Mouse (Mus musculus) cerebellum, adult 9-10 months (tissue): ENCODE measurements at regions not wholly inside any gene's neighbourhood (a gene's known extent, or its start where the extent isn't known, plus 50 kb on each side); places are given as distances from the start of the nearest gene placed in this dataset.
"Not testable (repeated sequence)": the region's sequence is repeated elsewhere in the genome, so short reads cannot be mapped to it uniquely, and the experiment has no call there.

Experiments
- DNase-seq: peaks from one replicate; pipeline ENCODE4 v3.0.0; 2022

DNA sequence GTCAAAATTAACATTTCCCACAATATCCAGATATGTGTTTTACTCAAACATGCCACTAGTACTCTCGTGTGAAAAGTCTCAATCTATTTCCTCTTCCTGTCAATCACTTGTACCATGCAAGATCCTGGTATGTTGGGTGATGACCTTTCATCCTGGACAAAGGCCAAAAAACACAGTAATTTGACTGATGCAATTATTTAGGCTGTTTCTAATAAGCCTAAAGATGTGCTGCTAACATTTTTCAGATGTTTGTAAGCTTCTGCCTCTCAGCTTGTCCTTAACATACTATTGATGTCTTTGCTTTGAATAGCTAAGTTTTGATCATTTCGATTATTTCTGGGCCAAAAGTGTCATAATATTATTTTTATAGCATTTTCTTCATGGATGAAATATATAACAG lies 418.4 kb upstream of the Arrdc4 start:
- no peak for DNase-seq

DNA sequence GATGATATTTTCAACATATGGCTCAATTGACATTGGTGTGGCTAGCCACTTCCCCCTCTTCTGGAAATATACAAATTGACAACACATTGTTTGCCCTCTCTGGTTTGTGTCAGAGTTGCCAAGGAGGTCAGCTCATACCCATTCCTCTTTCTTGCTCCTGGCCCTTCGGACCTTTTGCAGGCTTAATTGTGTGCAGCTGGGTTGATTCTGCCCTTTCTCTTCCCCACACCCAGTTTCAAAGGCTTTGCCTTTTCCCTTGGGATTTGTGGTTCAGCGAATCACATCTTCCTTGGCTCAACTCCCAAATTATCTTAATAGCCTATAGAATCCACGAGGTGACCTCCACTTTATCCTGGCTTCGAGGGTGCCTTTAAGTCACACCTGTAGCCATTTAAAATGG lies 412.9 kb upstream of the Arrdc4 start:
- no peak for DNase-seq

DNA sequence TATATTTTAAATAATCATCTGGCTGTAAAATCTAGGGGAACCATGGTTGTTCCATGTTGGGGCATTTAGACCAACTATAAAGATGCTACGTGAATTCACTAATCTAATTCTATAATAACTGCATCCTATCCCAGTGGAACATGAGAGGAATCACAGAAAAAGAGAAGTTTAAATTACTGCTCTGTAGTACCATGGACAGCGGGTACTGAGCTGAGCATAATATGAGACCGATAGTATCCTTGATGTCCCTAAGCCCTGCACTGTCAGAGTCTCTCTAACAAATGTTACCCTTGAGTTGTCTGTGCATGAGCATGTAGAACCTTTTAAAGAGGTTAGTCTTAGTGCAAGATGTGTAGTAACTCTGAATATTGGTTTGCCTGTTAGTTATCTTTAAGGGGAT lies 393.3 kb upstream of the Arrdc4 start:
- DNase-seq = no peak

DNA sequence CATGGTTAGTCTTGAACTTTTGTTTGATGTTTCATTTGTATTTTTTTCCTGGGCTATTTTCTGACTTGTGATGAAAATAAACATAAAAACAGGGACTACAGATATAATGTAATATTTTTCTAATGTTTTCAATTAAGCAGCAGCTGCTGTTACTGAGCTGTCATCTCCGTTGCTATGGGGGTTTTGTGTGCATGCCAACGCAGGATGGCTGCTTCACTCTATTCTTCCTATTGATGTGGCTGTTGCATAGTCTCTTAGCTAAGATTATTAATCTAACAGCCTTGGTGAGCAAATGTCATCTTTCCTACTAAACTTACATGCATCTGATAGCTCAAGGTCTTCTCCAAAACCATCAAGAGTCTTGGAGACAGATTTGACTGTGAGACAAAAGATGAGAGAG lies 384.4 kb upstream of the Arrdc4 start:
- no peak for DNase-seq

DNA sequence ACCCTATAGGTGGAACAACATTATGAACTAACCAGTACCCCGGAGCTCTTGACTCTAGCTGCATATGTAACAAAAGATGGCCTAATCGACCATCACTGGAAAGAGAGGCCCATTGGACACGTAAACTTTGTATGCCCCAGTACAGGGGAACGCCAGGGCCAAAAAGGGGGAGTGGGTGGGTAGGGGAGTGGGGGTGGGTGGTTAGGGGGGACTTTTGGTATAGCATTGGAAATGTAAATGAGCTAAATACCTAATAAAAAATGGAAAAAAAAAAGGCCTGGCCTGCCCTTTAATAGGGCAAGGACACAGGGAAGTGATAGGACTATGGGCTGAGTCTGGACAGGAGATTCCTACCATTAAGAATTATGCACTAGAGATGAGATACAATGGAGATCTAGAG lies 352.7 kb upstream of the Arrdc4 start:
- not testable (repeated sequence) for DNase-seq

GRCm38 (mm10) chr7:69097587-69098095 lies 348.6 kb upstream of the Arrdc4 start:
- no peak for DNase-seq

DNA sequence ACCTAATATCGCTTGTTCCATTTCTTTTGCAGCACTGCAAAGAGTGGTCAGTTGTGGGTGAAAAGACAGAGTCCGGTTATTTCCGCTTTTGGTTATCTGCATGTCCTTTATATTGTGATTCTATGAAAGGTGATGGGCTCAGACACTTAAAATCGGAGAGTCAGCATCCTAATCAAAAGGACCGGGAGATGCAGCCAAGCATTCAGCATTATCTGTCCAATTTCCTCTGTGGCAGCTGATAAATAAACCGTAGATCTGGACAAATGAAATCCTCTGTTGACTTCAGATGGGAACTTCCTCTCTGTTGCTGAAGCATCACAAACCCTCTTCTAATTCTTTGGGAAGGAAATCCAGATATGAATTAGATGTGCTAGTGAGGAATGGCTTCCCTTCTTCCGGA lies 325.7 kb upstream of the Arrdc4 start:
- no peak for DNase-seq

DNA sequence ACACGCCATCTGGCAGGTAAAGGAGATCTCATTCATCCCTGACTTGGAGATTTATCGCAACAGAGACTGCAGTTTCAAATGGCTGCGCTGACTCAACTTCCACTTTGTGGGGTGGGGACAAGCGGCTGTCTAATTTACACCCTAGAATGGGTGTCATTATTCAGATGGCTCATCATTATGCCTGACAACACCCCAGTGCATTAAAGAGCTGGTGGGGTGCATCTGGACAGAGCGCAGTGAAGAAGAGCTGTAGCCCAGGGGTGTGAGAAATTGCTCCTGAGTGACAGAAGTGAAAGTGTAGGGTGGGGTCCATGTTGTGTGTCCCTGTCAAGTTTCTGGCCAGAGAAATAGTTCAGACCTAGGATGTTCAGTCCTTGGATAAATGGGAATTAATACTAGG lies 314.0 kb upstream of the Arrdc4 start:
- DNase-seq = no peak

GRCm38 (mm10) chr7:69062506-69062905 lies 313.5 kb upstream of the Arrdc4 start:
- DNase-seq = no peak

DNA sequence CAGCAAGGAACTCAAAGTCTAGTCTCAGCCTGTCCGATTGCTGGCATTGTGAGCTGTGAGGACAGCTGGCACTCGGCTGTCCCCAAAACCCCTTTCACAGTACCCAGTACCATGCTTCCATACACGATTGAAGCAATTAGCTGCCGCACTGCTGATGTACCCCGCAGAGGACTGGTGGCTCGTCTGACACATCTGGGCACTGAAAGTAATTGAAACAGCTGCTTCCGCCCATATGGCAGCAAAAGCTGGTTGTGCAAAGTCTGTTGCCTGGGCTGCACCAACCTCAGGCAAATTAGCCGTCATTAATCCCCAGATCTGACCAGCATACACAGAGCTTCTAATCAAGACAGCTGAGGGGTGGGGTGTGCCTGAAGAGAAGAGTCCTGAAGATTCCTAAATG lies 313.1 kb upstream of the Arrdc4 start:
- DNase-seq = no peak

DNA sequence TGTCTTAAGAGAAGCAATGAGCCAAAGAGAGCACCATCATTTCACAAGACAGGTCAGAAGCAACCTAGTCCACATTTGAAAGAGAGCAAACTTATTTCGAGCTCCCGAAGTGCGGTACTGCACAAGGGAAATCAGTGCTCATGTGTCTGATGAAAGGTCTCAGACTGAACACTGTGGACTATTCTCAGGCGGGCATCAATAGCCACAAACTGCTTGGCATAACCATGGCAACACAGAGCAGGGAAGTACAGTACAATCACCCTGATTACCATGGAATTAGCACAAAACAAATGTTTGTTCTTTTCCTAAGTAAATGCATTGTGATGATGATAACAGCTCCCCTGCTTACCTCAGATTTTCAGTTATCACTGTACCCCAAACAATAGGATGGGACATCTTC lies 312.2 kb upstream of the Arrdc4 start:
- no peak for DNase-seq

- no peak for DNase-seq
Observed at GRCm38 (mm10) chr7:69016575-69016974, 267.5 kb upstream of the Arrdc4 start.

DNA sequence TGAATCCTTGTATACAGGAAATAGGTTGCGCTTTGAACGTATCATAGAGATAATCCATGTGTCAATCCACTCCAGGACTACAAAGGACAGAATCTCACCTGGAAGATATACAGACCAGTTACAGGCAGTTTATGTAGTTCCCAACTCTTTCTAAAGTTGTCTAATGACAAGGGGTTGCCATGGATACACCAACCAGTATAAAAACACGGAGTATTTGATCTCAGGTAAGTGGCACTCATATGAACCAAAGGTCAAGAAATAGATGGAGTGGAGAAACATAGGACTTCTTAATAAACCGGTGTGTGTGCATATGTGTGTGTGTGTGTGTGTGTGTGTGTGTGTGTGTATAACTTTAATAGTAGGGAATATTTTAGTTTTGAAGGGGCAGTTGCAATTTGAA lies 266.0 kb upstream of the Arrdc4 start:
- no peak for DNase-seq

- DNase-seq = no peak
Observed at GRCm38 (mm10) chr7:69007237-69007636, 258.2 kb upstream of the Arrdc4 start.

DNA sequence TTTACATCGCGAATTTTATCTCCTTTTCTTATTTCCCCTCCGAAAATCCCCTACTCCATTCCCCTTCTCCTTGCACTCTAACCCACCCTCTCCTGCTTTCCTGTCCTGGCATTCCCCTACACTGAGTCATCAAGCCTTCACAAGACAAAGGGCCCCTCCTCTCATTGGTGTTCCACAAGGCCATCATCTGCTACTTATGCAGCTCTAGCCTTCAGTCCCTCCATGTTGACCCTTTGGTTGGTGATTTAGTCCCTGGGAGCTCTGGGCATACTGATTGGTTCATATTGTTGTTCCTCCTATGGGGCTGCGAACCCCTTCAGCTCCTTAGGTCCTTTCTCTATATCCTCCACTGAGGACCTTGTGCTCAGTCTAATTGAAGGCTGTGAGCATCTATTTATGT lies 239.0 kb upstream of the Arrdc4 start:
- DNase-seq = no peak

DNA sequence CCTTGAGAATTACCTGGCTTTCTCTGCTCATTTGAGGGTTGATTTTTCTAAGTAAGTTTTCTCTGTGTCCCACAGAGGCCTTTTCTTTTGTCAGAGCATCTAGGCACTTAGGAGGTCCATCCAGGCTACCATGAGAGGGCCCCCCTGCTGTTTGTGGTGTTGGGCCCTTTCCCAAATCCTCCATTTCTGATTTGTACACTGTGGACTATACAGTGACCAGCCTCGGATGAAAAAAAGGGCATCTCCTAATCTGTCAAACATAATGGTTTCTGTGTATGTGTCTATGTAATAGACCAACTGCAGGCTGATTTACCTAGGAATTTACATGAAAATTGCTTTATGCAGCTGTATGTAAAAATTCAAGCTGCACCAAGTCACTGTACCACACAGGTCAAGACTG lies 234.9 kb upstream of the Arrdc4 start:
- DNase-seq = no peak

DNA sequence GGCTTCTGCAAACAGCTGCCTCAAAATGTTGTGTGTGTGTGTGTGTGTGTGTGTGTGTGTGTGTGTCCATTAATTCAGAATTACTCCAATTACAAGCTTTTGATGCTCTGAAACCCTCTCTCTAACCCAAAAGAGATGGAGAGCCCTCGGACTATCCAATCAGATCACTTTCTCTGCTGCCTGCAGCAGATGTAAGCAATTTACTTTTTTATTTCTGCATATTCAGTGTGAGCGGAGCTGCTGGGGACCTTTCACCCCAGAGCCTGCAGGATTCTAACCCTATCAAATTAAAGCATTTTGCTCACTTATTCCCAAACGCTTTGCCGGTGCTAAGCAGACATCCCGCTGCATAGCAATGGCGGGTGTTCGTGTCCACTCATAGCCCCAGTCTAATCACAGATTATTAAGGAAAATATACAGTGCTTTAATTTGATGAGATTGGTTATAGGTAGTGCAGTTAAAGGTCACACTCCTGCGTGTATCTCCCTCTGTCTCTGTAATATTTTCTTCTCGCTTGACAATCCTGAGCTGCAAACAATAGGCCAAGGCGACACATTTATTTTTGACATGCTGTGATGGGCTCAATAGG lies 234.0 kb upstream of the Arrdc4 start:
- no peak for DNase-seq

- DNase-seq = no peak
Observed at GRCm38 (mm10) chr7:68978576-68978975, 229.5 kb upstream of the Arrdc4 start.

DNA sequence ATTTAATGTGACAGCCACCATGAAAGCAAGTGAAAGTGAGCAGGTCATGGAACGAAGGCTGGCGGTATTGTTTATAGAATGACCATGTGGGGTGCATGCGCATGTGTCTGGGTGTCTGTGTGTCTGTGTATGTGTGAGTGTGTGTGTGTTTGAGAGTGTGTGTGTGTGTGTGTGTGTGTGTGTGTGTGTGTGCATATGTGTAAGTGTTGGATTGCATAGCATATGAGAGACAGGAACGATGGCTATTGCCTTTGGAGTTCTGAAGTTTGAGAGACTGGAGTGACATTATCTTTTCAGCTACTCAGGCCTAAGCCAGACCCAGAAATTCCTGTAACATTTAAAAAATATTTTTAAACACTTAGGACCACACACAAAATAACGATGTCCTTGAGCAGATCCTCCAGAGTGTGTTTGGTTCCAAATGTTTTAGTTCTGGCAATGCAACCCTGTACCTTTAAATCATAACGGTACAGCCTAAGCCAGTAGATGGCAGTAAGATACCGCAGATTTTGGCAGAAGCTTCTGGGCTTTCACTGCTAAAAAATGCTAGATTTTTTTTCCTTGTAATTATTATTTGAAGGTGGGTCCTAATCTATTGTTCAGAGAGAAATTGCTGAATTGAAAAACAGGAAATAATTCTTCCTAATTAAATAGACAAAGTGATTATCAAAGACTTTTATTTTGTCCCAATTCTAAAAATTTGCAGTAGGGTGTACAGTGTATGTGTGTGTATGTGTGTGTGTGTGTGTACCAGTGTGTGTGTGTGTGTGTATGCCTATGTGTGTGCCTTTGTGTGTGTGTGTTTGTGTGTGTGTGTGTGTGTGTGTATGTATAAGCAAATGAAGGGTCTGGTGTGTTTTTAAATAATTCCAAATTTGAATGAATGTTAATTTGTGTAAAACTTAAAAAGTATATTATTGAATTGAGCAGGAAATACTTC lies 228.0 kb upstream of the Arrdc4 start:
- peak; percentile 11 for DNase-seq

DNA sequence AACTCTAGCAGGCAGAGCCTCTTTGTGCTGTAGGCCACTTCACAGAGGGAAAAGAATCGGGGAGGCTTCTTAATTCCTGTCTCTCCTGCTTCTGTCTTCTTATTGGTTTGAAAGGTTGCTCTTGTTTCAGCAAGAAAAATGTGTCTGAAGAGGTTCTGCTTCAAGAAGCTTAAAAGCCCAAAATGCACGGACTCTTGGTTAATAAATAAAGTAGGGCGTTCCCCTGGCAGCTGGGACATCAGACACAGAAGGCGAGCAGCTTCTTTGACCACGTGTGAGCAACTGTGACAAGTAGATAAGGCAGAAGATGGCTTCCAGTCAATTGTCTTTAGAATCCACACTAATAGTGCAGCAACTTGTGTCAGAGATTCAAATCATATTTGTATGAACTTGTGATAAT lies 226.9 kb upstream of the Arrdc4 start:
- DNase-seq = no peak

DNA sequence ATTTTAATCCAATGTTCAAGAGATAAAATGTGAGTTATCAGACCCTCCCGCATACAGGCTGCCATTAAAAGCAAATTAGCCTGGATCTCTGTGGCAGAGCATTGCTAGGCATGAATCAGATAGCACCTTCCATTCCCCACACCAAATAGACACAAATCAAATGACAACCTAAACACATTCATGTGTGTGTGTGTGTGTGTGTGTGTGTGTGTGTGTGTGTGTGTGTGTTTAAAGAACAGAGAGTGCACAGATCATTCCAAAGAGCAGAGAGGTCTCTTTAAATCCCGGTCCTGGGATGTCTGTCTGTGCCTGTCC lies 226.5 kb upstream of the Arrdc4 start:
- no peak for DNase-seq

GRCm38 (mm10) chr7:68974761-68975579 lies 225.9 kb upstream of the Arrdc4 start:
- no peak for DNase-seq
